Mouse (Mus musculus) megakaryocyte, embryonic 14.5 days (primary cell): Measurements from ENCODE around the gene Sla2.
"Not testable (repeated sequence)": the region's sequence is repeated elsewhere in the genome, so short reads cannot be mapped to it uniquely, and the experiment has no call there.

ENCODE experiments used
- FLI1 ChIP-seq: IDR thresholded peaks from 2 replicates; pipeline ENCODE4 v1.6.1; 2012; ENCODE audit warnings: low read length, inconsistent platforms, mixed read lengths
- GATA1 ChIP-seq: IDR thresholded peaks from 3 replicates; pipeline ENCODE4 v1.6.1; 2012; ENCODE audit warnings: mixed read lengths, low read length, inconsistent platforms, borderline replicate concordance

GRCm38 (mm10) chr2:156905931-156906330 is 18.9 kb upstream of the Sla2 start:
- not testable (repeated sequence) for TF ChIP-seq GATA1, FLI1
